Mouse (Mus musculus) limb, embryonic 10.5 days (tissue): ENCODE results near the gene Duox1. TPM values are rescaled to one million over a fixed set of nuclear protein-coding genes. Genes with fewer than 3 reads are reported as not detected.
A peak's percentile ranks its signal among the peaks of the same experiment; 100 is the strongest.

Source experiments
- DNase-seq: peaks from one replicate; pipeline ENCODE4 v3.0.0-alpha.2; 2017; ENCODE audit warnings: low spot score
- H3K27ac ChIP-seq: fragments of 300-500 bp; sonication (generic); 2 replicates; pipeline ENCODE4 v1.5.1; 2016; ENCODE audit warnings: mild to moderate bottlenecking
- H3K27me3 ChIP-seq: fragments of 300-500 bp; sonication (generic); 2 replicates; pipeline ENCODE4 v1.6.1; 2016; ENCODE audit warnings: low read depth, mild to moderate bottlenecking; ENCODE audit not compliant: poor library complexity, severe bottlenecking
- H3K36me3 ChIP-seq: fragments of 300-500 bp; sonication (generic); 2 replicates; pipeline ENCODE4 v1.6.1; 2016; ENCODE audit warnings: mild to moderate bottlenecking, moderate library complexity
- H3K4me1 ChIP-seq: fragments of 300-500 bp; sonication (generic); 2 replicates; pipeline ENCODE4 v1.6.1; 2016
- H3K4me3 ChIP-seq: fragments of 300-500 bp; sonication (generic); 2 replicates; pipeline ENCODE4 v1.5.1; 2016; ENCODE audit warnings: mild to moderate bottlenecking, moderate library complexity
- H3K9me3 ChIP-seq: fragments of 300-500 bp; sonication (generic); replicated peaks from 2 replicates; pipeline ENCODE4 v1.6.1; 2016; ENCODE audit warnings: mild to moderate bottlenecking
- WGBS: fragments of 180-500 bp; shearing (Covaris S2); methylation state at CpG from one replicate; pipeline ENCODE4 v1.1.7; 2016; 5-methylcytosine and 5-hydroxymethylcytosine counted together
- polyA plus RNA-seq: library from polyadenylated mRNA; unstranded; fragments of >200 nt; fragmentation: Nextera tagmentation; extraction: Ambion mirVana; gene quantifications from 2 replicates; pipeline ENCODE4 v1.2.1, GENCODE M21; 2016

Duox1 gene
- polyA plus RNA-seq, 1 experiment from 2014 or later, result 0.18 TPM

DNA sequence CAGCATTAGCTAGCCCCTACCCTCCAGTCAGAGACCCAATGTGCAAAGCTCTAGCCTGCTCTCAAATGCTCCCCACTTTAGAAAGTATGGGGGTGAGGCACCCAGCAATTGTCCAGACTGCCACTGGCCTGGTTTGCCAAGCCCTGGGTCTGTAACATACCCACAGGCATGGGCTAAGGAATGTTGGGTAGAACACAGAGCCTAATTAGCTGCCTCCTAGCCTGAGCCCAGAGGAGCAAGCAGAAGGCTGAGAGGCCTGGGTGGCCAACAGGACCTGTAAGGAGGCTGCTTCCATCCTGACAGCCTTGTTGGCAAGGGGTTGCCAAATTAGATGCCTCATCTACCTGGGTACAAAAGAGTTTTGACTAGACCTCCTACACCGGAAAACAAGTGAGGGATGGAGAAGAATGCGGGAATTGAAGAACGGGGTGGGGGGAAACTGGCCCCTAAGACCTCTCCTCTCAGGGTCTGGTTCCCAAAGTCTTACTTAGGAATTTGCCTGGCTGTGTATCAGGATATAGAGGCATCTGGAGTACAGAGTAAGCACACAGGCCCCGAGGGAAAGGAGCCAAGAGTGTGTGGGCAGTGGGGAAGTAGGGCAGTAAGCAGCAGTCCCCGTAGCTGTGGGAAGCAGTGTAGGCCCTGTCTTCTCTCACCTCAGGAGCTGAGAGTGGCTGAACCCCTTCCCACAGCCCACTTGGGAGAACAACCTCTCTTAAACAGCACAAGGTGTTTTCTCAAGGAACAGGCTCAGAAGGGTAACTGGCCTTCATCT is 35.9 kb downstream of the Duox1 start:
- H3K27ac ChIP-seq, result 0 out of 2 replicates have a peak overlapping the region, but pooled peaks have one; percentile 6
- H3K9me3 ChIP-seq, result no peaks in the 10 kb centered on the region
- no peak overlapping the region for H3K4me3 ChIP-seq
- DNase-seq, result no peak
- peaks cover 33% of the 10 kb centered on the region for H3K4me1 ChIP-seq
- H3K27me3 ChIP-seq, result no peaks in the 10 kb centered on the region
- peaks cover 54% of the 10 kb centered on the region for H3K36me3 ChIP-seq
- 85% methylated on average over 5 of the region's 5 CpGs for WGBS

- 84% methylated on average over 4 of the region's 4 CpGs for whole genome bisulfite sequencing
- no peaks in the 10 kb centered on the region for H3K9me3 ChIP-seq
- H3K36me3 ChIP-seq, result peaks cover 60% of the 10 kb centered on the region
- no peak overlapping the region for H3K4me3 ChIP-seq
- H3K27me3 ChIP-seq, result no peaks in the 10 kb centered on the region
- H3K4me1 ChIP-seq, result peaks cover 33% of the 10 kb centered on the region
- 0 out of 2 replicates have a peak overlapping the region, but pooled peaks have one; percentile 6 for H3K27ac ChIP-seq
- DNase-seq, result no peak
Measured at GRCm38 (mm10) chr2:122351931-122352329, 36.5 kb downstream of the Duox1 start.

DNA sequence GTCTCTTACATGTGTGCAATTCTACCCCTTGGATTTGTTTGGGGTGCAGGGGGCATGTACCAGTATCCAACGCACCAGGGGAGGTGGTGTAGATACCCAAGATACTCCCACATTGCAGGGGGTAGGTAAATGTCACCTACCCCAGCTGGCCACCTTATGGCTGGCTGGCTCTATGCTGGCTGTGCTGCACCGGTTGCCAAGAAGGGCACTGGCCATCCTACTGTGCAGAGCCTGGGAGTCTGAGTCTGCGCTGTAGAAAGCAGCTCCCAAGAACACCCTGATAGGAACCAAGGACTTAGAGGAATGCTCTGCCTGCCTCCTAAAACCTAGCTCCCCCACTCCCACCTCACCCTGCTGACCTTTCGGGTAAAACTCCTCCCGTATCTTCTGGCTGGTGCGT is 37.5 kb downstream of the Duox1 start:
- H3K9me3 ChIP-seq, result no peaks in the 10 kb centered on the region
- WGBS, result 82% methylated on average over 6 of the region's 6 CpGs
- no peak for DNase-seq
- H3K27ac ChIP-seq, result no peak overlapping the region
- H3K4me3 ChIP-seq, result no peak overlapping the region
- H3K27me3 ChIP-seq, result no peaks in the 10 kb centered on the region
- H3K4me1 ChIP-seq, result peaks cover 29% of the 10 kb centered on the region
- H3K36me3 ChIP-seq, result peaks cover 70% of the 10 kb centered on the region

DNA sequence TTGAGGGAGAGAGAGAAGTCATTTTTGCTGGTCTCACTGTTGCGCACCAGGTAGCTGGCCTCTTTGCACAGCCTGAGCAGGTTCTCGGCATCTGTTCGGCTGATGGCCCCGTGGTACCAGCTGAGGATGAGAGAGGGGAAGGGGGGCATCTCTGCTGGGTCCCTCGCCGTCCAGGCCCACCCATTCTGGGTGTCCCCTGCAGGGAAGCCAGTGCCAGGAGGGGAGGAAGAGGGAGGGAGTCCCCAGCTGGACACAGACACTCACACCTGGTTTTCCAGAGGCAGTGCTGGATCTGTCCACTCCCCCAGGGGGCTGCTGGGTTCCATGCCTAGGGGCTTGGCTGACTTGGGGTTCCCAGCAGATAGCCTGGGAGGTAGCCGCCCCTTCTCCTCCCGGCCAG is 38.3 kb downstream of the Duox1 start:
- no peaks in the 10 kb centered on the region for H3K9me3 ChIP-seq
- WGBS, result 86% methylated on average over 8 of the region's 8 CpGs
- no peaks in the 10 kb centered on the region for H3K27me3 ChIP-seq
- H3K4me1 ChIP-seq, result peaks cover 23% of the 10 kb centered on the region
- H3K36me3 ChIP-seq, result peaks cover 76% of the 10 kb centered on the region
- peak overlapping the region; percentile 54; the same call in 1 of the 2 replicates for H3K27ac ChIP-seq
- DNase-seq, result no peak
- H3K4me3 ChIP-seq, result no peak overlapping the region

GRCm38 (mm10) chr2:122354191-122354929 is 38.9 kb downstream of the Duox1 start:
- no peaks in the 10 kb centered on the region for H3K27me3 ChIP-seq
- 0 out of 2 replicates have a peak overlapping the region, but pooled peaks have one; percentile 54 for H3K27ac ChIP-seq
- WGBS, result 84% methylated on average over 12 of the region's 12 CpGs
- no peak for DNase-seq
- peaks cover 17% of the 10 kb centered on the region for H3K4me1 ChIP-seq
- no peaks in the 10 kb centered on the region for H3K9me3 ChIP-seq
- no peak overlapping the region for H3K4me3 ChIP-seq
- H3K36me3 ChIP-seq, result peaks cover 82% of the 10 kb centered on the region

- H3K9me3 ChIP-seq, result no peaks in the 10 kb centered on the region
- DNase-seq, result no peak
- H3K36me3 ChIP-seq, result peaks cover 90% of the 10 kb centered on the region
- H3K27me3 ChIP-seq, result no peaks in the 10 kb centered on the region
- H3K4me3 ChIP-seq, result no peak overlapping the region
- no peak overlapping the region for H3K27ac ChIP-seq
- peaks cover 9% of the 10 kb centered on the region for H3K4me1 ChIP-seq
- 93% methylated on average over 5 of the region's 5 CpGs for WGBS
Measured at GRCm38 (mm10) chr2:122355389-122355788, 39.9 kb downstream of the Duox1 start.

GRCm38 (mm10) chr2:122356187-122356586 is 40.7 kb downstream of the Duox1 start:
- Histone ChIP-seq H3K27ac (no peak overlapping the region), H3K4me3 (no peak overlapping the region), H3K4me1 (peaks cover 9% of the 10 kb centered on the region), H3K9me3 (no peaks in the 10 kb centered on the region), H3K27me3 (no peaks in the 10 kb centered on the region), H3K36me3 (peaks cover 92% of the 10 kb centered on the region)
- 82% methylated on average over 3 of the region's 3 CpGs for WGBS
- DNase-seq, result no peak

- H3K4me1 ChIP-seq, result 0 out of 2 replicates have a peak, but pooled peaks cover 4% of the 10 kb centered on the region
- peaks cover 85% of the 10 kb centered on the region for H3K36me3 ChIP-seq
- 80% methylated on average over 6 of the region's 6 CpGs for WGBS
- H3K9me3 ChIP-seq, result no peaks in the 10 kb centered on the region
- no peaks in the 10 kb centered on the region for H3K27me3 ChIP-seq
- no peak for DNase-seq
- H3K27ac ChIP-seq, result no peak overlapping the region
- no peak overlapping the region for H3K4me3 ChIP-seq
Measured at GRCm38 (mm10) chr2:122360310-122360709, 44.8 kb downstream of the Duox1 start.

DNA sequence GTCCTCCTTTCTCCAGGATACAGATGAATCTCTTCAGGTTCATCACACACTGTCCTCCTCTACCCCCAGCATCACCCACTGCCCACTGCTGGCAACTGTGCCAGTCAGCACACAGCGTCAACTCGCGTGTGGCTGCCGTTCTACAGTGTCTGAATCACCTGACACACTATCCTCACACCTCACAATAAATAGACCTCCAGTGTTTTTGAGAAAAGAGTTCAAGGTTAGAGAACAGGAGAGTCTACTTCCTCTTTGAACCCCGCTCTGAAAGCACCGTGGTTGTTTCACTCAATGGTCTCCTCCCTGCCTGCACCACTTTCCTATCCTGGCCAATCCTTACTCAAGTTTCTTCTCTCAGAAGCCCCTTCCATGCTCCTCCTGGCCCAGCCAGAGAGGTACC is 45.7 kb downstream of the Duox1 start:
- Histone ChIP-seq H3K27me3 (no peaks in the 10 kb centered on the region), H3K9me3 (no peaks in the 10 kb centered on the region), H3K36me3 (peaks cover 81% of the 10 kb centered on the region), H3K27ac (no peak overlapping the region), H3K4me1 (peaks cover 10% of the 10 kb centered on the region), H3K4me3 (no peak overlapping the region)
- no peak for DNase-seq
- 92% methylated on average over 6 of the region's 6 CpGs for WGBS

DNA sequence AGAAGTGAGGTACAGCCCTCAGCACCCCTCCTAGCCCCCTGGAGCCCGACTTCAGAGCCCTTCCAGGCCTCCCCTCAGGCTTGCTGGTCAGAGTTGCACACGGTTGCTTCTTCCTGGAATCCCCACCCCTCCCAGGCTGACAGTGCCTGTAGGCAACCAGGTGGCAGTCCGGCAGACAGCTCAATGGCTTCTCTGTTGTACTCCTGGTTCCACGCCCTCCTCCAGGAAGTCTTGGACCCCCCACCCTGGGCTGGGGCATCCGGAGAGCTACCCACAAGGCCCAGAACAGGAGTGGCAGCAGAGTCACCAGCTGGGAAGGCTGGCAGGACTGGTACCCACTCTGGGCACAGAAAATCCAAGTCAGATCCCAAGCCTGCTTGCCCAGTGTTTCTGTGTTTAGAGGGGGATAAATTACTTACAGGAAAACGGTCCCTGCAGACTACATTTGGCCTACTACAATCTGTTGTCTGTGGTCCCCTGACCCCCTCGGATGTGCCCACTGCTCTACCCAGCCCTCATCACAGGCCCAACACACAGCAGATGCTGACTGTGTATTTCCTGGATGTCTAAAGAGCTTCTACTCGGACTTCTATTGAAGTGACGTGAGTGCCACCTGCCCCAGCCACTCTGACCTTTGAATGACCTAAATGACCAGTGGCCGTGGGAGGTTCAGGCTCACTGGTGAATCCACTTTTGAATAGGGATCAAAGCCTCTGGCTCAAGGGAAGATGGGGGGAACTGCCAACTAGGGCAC is 46.6 kb downstream of the Duox1 start:
- Histone ChIP-seq H3K27ac (no peak overlapping the region), H3K4me1 (peaks cover 19% of the 10 kb centered on the region), H3K36me3 (peaks cover 75% of the 10 kb centered on the region), H3K9me3 (no peaks in the 10 kb centered on the region), H3K27me3 (no peaks in the 10 kb centered on the region), H3K4me3 (no peak overlapping the region)
- whole genome bisulfite sequencing, result 70% methylated on average over 10 of the region's 10 CpGs
- DNase-seq, result no peak

DNA sequence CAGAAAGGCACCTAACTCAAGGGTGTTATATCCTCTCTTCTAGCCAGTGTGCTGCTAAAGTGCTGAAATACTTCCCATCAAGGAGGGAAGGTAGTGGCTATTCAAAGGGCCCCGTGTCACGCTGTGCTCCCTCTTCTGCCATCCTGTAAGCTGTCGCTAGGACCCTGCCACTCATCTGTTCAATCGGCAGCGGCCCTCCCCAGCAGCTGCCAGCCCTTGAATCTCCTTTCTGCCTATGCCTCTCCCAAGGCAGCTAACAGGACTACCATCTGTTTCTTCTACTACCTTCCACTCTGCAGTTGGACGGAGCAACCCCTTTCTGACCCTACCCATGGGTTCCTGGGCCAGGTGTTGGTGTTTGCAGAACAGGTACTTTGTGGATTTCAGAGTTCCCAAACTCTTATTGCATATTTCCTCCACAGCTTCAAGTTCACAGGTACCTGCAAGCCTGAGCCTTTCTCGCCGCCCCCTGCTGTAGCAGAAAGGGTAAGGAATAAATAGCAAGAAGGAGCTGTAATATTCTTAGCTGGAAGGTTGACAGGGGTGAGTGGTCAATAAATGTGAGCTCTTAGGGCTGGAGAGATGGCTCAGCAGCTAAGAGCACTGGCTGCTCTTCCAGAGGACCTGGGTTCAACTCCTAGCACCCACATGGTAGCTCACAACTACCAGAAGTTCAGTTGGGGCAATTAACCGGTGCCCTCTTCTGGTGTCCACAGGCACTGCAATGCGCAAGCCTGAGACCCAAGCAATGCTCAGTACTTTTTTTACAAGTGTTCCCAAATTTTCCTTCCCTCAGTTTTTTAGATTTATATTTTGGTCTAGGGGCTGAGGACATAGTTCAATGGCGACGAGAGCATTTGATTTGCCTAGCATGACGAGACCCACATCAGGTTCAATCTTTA is 47.4 kb downstream of the Duox1 start:
- 85% methylated on average over 13 of the region's 13 CpGs for WGBS
- Histone ChIP-seq H3K9me3 (no peaks in the 10 kb centered on the region), H3K27me3 (no peaks in the 10 kb centered on the region), H3K4me1 (peaks cover 27% of the 10 kb centered on the region), H3K27ac (no peak overlapping the region), H3K4me3 (no peak overlapping the region), H3K36me3 (peaks cover 67% of the 10 kb centered on the region)
- no peak for DNase-seq

- Histone ChIP-seq H3K9me3 (no peaks in the 10 kb centered on the region), H3K4me1 (peaks cover 35% of the 10 kb centered on the region), H3K27ac (no peak overlapping the region), H3K4me3 (no peak overlapping the region), H3K36me3 (peaks cover 53% of the 10 kb centered on the region), H3K27me3 (peaks cover under 1% of the 10 kb centered on the region)
- no peak for DNase-seq
- WGBS, result 91% methylated on average over 3 of the region's 3 CpGs
Measured at GRCm38 (mm10) chr2:122364352-122364944, 49.0 kb downstream of the Duox1 start.
